Mouse (Mus musculus) v-Abl transformed pro-B cells (cell line): ENCODE results near the gene Cd2bp2.

Experiments used
- in situ Hi-C, 2 experiments: fragments of 400-800 bp; cut with MboI; formaldehyde crosslinking; loops; one replicate each; pipeline ENCODE4 v1.15.1; 2025; ENCODE audit not compliant: unreplicated experiment in 2 of 2

Gene Cd2bp2

GRCm38 (mm10) chr7:127196484-127196883, 634 bp upstream of the Cd2bp2 start:
- in situ Hi-C loops, result no loop called here

GRCm38 (mm10) chr7:127194633-127195029, 1.2 kb downstream of the Cd2bp2 start:
- in situ Hi-C loops, result no loop called here

GRCm38 (mm10) chr7:127194011-127194632, 1.7 kb downstream of the Cd2bp2 start:
- in situ Hi-C loops, result no loop called here

GRCm38 (mm10) chr7:127192989-127193388, 2.9 kb downstream of the Cd2bp2 start:
- in situ Hi-C loops, result no loop called here

- in situ Hi-C loops, result no loop called here
Observed at GRCm38 (mm10) chr7:127190672-127191071, 5.2 kb downstream of the Cd2bp2 start.

- in situ Hi-C loops, result loop anchor here in 1 of 2 experiments (10.0 kb wide), 1 partner anchor 354 kb away; the partner anchor contains the start of gene 4930451I11Rik
Observed at GRCm38 (mm10) chr7:127188305-127189276, 7.3 kb downstream of the Cd2bp2 start.

GRCm38 (mm10) chr7:127187351-127187750, 8.5 kb downstream of the Cd2bp2 start:
- in situ Hi-C loops, result loop anchor here in 1 of 2 experiments (10.0 kb wide), 1 partner anchor 353 kb away; the partner anchor contains the start of gene 4930451I11Rik

- in situ Hi-C loops, result loop anchor here in 1 of 2 experiments (10.0 kb wide), 1 partner anchor 351 kb away; the partner anchor contains the start of gene 4930451I11Rik
Observed at GRCm38 (mm10) chr7:127185601-127186000, 10.2 kb downstream of the Cd2bp2 start.

GRCm38 (mm10) chr7:127184720-127185119, 11.1 kb downstream of the Cd2bp2 start:
- in situ Hi-C loops, result loop anchor here (5.0 to 10.0 kb wide), 3 partner anchors 47 to 350 kb away; partner anchors contain the start of genes 4930451I11Rik (in 1 of the 2) and Spn (in 1 of the 2)

GRCm38 (mm10) chr7:127183828-127184227, 12.0 kb downstream of the Cd2bp2 start:
- in situ Hi-C loops, result loop anchor here (5.0 to 10.0 kb wide), 3 partner anchors 47 to 349 kb away; partner anchors contain the start of genes 4930451I11Rik (in 1 of the 2) and Spn (in 1 of the 2)

- in situ Hi-C loops, result loop anchor here (5.0 to 10.0 kb wide), 3 partner anchors 46 to 349 kb away; partner anchors contain the start of genes 4930451I11Rik (in 1 of the 2) and Spn (in 1 of the 2)
Observed at GRCm38 (mm10) chr7:127183345-127183744, 12.5 kb downstream of the Cd2bp2 start.

- in situ Hi-C loops, result loop anchor here (5.0 to 10.0 kb wide), 3 partner anchors 44 to 347 kb away; partner anchors contain the start of genes 4930451I11Rik (in 1 of the 2) and Spn (in 1 of the 2)
Observed at GRCm38 (mm10) chr7:127181724-127182123, 14.1 kb downstream of the Cd2bp2 start.

GRCm38 (mm10) chr7:127180783-127181182, 15.1 kb downstream of the Cd2bp2 start:
- in situ Hi-C loops, result loop anchor here (5.0 to 10.0 kb wide), 3 partner anchors 43 to 346 kb away; partner anchors contain the start of genes 4930451I11Rik (in 1 of the 2) and Spn (in 1 of the 2)

- in situ Hi-C loops, result no loop called here
Observed at GRCm38 (mm10) chr7:127176937-127177336, 18.9 kb downstream of the Cd2bp2 start.

- in situ Hi-C loops, result no loop called here
Observed at GRCm38 (mm10) chr7:127166501-127166900, 29.3 kb downstream of the Cd2bp2 start.

- in situ Hi-C loops, result no loop called here
Observed at GRCm38 (mm10) chr7:127165607-127166493, 30.0 kb downstream of the Cd2bp2 start.

GRCm38 (mm10) chr7:127164002-127164401, 31.8 kb downstream of the Cd2bp2 start:
- in situ Hi-C loops, result no loop called here

GRCm38 (mm10) chr7:127162546-127162945, 33.3 kb downstream of the Cd2bp2 start:
- in situ Hi-C loops, result no loop called here

GRCm38 (mm10) chr7:127157548-127157947, 38.3 kb downstream of the Cd2bp2 start:
- in situ Hi-C loops, result no loop called here

GRCm38 (mm10) chr7:127153477-127153876, 42.4 kb downstream of the Cd2bp2 start:
- in situ Hi-C loops, result no loop called here
